Mouse (Mus musculus): Measurements from ENCODE around the gene Cks1b. TPM values are rescaled to one million over a fixed set of nuclear protein-coding genes. Genes with fewer than 3 reads are reported as not detected.

The Cks1b gene
- polyA plus RNA-seq (2012; rRNA removed): 247 and 268 TPM in 2 replicates
- 473 and 476 TPM in 2 replicates for polyA plus RNA-seq (2014; fragmentation: Nextera tagmentation; extraction: Ambion mirVana)

GRCm38 (mm10) chr3:89418170-89418860 lies at the start of gene Cks1b, which contains the start of gene Shc1:
Gene Cks1b (minus strand): TSS chr3:89418383.
Gene Shc1 (plus strand): TSS chr3:89418443.
- Histone ChIP-seq H3K9me3 (ENCODE audit: control insufficient read depth, low read length) (no peaks in the 10 kb centered on the region), H3K9ac (ENCODE audit: low read depth, low read length, severe bottlenecking) (peak within 1 kb of the TSS; percentile 64), H3K27ac (replicated peaks; ENCODE audit: low read depth, low read length) (peak within 1 kb of the TSS; percentile 90), H3K4me2 (replicated peaks; ENCODE audit: low read depth, low read length, severe bottlenecking) (peak within 1 kb of the TSS; percentile 84), H3K4me1 (ENCODE audit: control insufficient read depth, insufficient read depth, low read length) (peaks cover 28% of the 10 kb centered on the region), H3K36me3 (ENCODE audit: control insufficient read depth, insufficient read depth, low read length) (peaks cover 34% of the 10 kb centered on the region), H3K4me3 (replicated peaks; ENCODE audit: low read length) (peak within 1 kb of the TSS; percentile 61), H3K27me3 (ENCODE audit: control insufficient read depth, insufficient read depth, low read length) (no peaks in the 10 kb centered on the region)
- peak; percentile 99 for DNase-seq (ENCODE audit: low spot score)
- under 1% methylated on average over 39 of the region's 39 CpGs for WGBS
- peak; percentile 95 for ATAC-seq (ENCODE audit: low FRiP score, low read depth)
- TF ChIP-seq POLR2A (IDR thresholded peaks at IDR 0.05; ENCODE audit: borderline replicate concordance, extremely low read depth, insufficient read depth, insufficient read length): no peak

- peak; percentile 64; the same call in 1 of the 2 replicates for TF ChIP-seq POLR2A (IDR thresholded peaks at IDR 0.05; ENCODE audit: borderline replicate concordance, extremely low read depth, insufficient read depth, insufficient read length)
- no peaks in the 10 kb centered on the region for H3K27me3 ChIP-seq (ENCODE audit: control insufficient read depth, insufficient read depth, low read length)
Measured at GRCm38 (mm10) chr3:89458965-89459807, 41.0 kb upstream of the Cks1b start.

GRCm38 (mm10) chr3:89458372-89458964 lies 40.3 kb upstream of the Cks1b start:
- H3K27me3 ChIP-seq (ENCODE audit: control insufficient read depth, insufficient read depth, low read length): no peaks in the 10 kb centered on the region
- DNase-seq (ENCODE audit: low spot score): no peak
- H3K36me3 ChIP-seq (ENCODE audit: control insufficient read depth, insufficient read depth, low read length): no peaks in the 10 kb centered on the region; the same call in 1 of the 2 replicates
- H3K4me1 ChIP-seq (ENCODE audit: control insufficient read depth, insufficient read depth, low read length): peaks cover 7% of the 10 kb centered on the region
- WGBS: 50% methylated on average over 13 of the region's 13 CpGs
- TF ChIP-seq POLR2A (IDR thresholded peaks at IDR 0.05; ENCODE audit: borderline replicate concordance, extremely low read depth, insufficient read depth, insufficient read length): no peak
- 0 out of 2 replicates have a peak overlapping the region, but pooled peaks have one; percentile 75 for H3K9ac ChIP-seq (ENCODE audit: low read depth, low read length, severe bottlenecking)
- no peaks in the 10 kb centered on the region for H3K9me3 ChIP-seq (ENCODE audit: control insufficient read depth, low read length)
- peak; percentile 64; the same call in 1 of the 2 replicates for ATAC-seq (ENCODE audit: low FRiP score, low read depth)
- H3K27ac ChIP-seq (replicated peaks; ENCODE audit: low read depth, low read length): peak overlapping the region; percentile 88; the same call in 1 of the 2 replicates
- H3K4me2 ChIP-seq (replicated peaks; ENCODE audit: low read depth, low read length, severe bottlenecking): peak overlapping the region; percentile 76
- peak overlapping the region; percentile 67 for H3K4me3 ChIP-seq (replicated peaks; ENCODE audit: low read length)

More at GRCm38 (mm10) chr3:89458965-89459807, 41.0 kb upstream of the Cks1b start:
- Histone ChIP-seq H3K36me3 (ENCODE audit: control insufficient read depth, insufficient read depth, low read length) (no peaks in the 10 kb centered on the region; the same call in 1 of the 2 replicates), H3K4me3 (replicated peaks; ENCODE audit: low read length) (peak overlapping the region; percentile 67), H3K4me2 (replicated peaks; ENCODE audit: low read depth, low read length, severe bottlenecking) (peak overlapping the region; percentile 76), H3K27ac (replicated peaks; ENCODE audit: low read depth, low read length) (peak overlapping the region; percentile 88), H3K9ac (ENCODE audit: low read depth, low read length, severe bottlenecking) (peak overlapping the region; percentile 75), H3K9me3 (ENCODE audit: control insufficient read depth, low read length) (no peaks in the 10 kb centered on the region), H3K4me1 (ENCODE audit: control insufficient read depth, insufficient read depth, low read length) (peaks cover 7% of the 10 kb centered on the region)
- DNase-seq (ENCODE audit: low spot score): peak; percentile 93
- ATAC-seq (ENCODE audit: low FRiP score, low read depth): peak; percentile 92
- WGBS: under 1% methylated on average over 33 of the region's 36 CpGs

- TF ChIP-seq POLR2A (IDR thresholded peaks at IDR 0.05; ENCODE audit: borderline replicate concordance, extremely low read depth, insufficient read depth, insufficient read length): no peak
- H3K4me2 ChIP-seq (replicated peaks; ENCODE audit: low read depth, low read length, severe bottlenecking): no peak overlapping the region
- no peaks in the 10 kb centered on the region; the same call in 1 of the 2 replicates for H3K36me3 ChIP-seq (ENCODE audit: control insufficient read depth, insufficient read depth, low read length)
- DNase-seq (ENCODE audit: low spot score) (peak; percentile 46), ATAC-seq (ENCODE audit: low FRiP score, low read depth) (no peak)
- no peaks in the 10 kb centered on the region for H3K9me3 ChIP-seq (ENCODE audit: control insufficient read depth, low read length)
- 33% methylated on average over 10 of the region's 10 CpGs for WGBS
- H3K27me3 ChIP-seq (ENCODE audit: control insufficient read depth, insufficient read depth, low read length): no peaks in the 10 kb centered on the region
- H3K4me3 ChIP-seq (replicated peaks; ENCODE audit: low read length): no peak overlapping the region
- H3K4me1 ChIP-seq (ENCODE audit: control insufficient read depth, insufficient read depth, low read length): peaks cover 7% of the 10 kb centered on the region
- no peak overlapping the region for H3K27ac ChIP-seq (replicated peaks; ENCODE audit: low read depth, low read length)
- H3K9ac ChIP-seq (ENCODE audit: low read depth, low read length, severe bottlenecking): no peak overlapping the region
Measured at GRCm38 (mm10) chr3:89456726-89457665, 38.8 kb upstream of the Cks1b start.

Data from limb, embryonic 14.5 days (tissue).